Mouse (Mus musculus) gastrocnemius, adult 2 months (tissue): Measurements from ENCODE around the gene Elob. TPM values are rescaled to one million over a fixed set of nuclear protein-coding genes. Genes with fewer than 3 reads are reported as not detected.

Source experiments
- DNase-seq: peaks from one replicate; pipeline ENCODE4 v3.0.0; 2022
- H3K27ac ChIP-seq: fragments of 200-600 bp; 2 replicates; pipeline ENCODE4 v1.8.1; 2022; ENCODE audit warnings: mild to moderate bottlenecking
- H3K4me3 ChIP-seq: fragments of 200-600 bp; 2 replicates; pipeline ENCODE4 v1.8.1; 2022; ENCODE audit warnings: mild to moderate bottlenecking, moderate library complexity
- CTCF ChIP-seq: fragments of 200-600 bp; IDR thresholded peaks from 2 replicates; pipeline ENCODE4 v1.8.1; 2022; ENCODE audit warnings: antibody characterized with exemption, mild to moderate bottlenecking, moderate library complexity
- intact Hi-C: fragments of 180-260 bp; cut with DNase I; formaldehyde crosslinking; loops from one replicate; pipeline ENCODE4 v1.15.1; 2025
- total RNA-seq, 2 experiments: library from RNA; stranded (reverse); gene quantifications; 2 replicates each; pipeline ENCODE4 v1.2.3; 2021

Elob gene
- total RNA-seq, 2 experiments from 2014 or later: 296 to 351 TPM

DNA sequence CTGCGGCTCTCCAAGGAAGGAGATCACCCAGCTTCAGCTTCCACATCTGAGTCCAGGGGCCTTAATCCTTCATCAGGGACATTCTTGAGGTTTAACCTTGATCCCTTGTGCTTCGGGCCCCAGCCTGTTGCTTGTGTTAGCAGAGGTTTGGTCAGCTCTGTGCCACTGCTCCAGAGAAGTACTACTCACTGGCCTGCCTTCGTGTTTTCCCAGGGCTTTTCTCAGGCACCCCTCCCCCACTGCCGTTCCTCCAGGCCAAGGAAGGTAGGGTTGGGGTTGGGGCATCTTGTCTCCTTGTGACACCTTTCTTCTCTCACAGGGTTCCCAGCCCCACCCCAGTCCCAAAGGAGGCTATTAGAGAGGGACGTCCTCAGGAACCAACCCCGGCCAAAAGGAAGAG is 6.8 kb downstream of the Elob start:
- Histone ChIP-seq H3K27ac (no peak overlapping the region), H3K4me3 (no peak overlapping the region)
- no peak for TF ChIP-seq CTCF
- intact Hi-C loops: no loop called here
- DNase-seq: no peak

GRCm38 (mm10) chr17:23820731-23821130 is 8.2 kb downstream of the Elob start:
- no peak for DNase-seq
- Histone ChIP-seq H3K27ac (no peak overlapping the region), H3K4me3 (no peak overlapping the region)
- intact Hi-C loops: no loop called here
- TF ChIP-seq CTCF: no peak

- Histone ChIP-seq H3K4me3 (no peak overlapping the region), H3K27ac (no peak overlapping the region)
- no peak for TF ChIP-seq CTCF
- peak; percentile 27 for DNase-seq
- intact Hi-C loops: no loop called here
Observed at GRCm38 (mm10) chr17:23819235-23819634, 9.7 kb downstream of the Elob start.

GRCm38 (mm10) chr17:23818579-23818978 is 10.4 kb downstream of the Elob start:
- intact Hi-C loops: no loop called here
- no peak for TF ChIP-seq CTCF
- DNase-seq: no peak
- Histone ChIP-seq H3K4me3 (no peak overlapping the region), H3K27ac (no peak overlapping the region)

DNA sequence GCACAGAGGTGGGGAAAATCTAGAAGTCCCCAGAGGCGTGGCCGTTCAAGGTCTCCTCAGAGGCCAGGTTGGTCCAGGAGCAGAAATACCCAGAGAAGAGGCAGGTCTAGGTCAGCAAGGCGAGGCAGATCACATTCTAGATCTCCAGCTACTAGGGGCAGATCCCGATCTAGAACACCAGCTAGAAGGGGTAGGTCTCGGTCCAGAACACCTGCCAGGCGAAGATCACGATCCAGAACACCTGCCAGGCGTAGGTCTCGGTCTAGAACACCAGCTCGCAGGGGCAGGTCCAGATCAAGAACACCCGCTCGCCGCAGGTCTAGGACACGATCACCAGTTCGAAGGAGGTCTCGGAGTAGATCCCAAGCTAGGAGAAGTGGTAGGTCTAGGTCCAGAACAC is 13.3 kb downstream of the Elob start:
- intact Hi-C loops: no loop called here
- H3K4me3 ChIP-seq: no peak overlapping the region
- DNase-seq: no peak
- no peak overlapping the region for H3K27ac ChIP-seq
- no peak for TF ChIP-seq CTCF

DNA sequence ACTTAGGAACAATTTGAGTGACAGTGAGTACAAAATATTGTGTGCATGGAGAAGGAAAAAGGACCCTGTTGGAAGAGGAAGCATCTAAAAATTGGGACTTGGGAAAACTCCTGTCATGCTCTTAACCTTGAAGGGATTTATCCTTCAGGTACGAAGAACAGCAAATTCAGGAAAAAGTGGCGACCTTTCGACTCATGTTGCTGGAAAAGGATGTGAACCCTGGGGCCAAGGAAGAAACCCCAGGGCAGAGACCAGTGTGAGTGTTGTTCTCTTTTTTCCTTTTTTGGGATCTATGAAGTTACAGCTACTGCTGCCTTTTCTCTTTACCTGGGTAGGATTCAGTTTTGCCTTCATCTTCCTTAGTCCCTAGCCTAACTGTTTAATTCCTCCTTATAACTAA is 21.0 kb downstream of the Elob start:
- DNase-seq: no peak
- intact Hi-C loops: no loop called here
- Histone ChIP-seq H3K4me3 (no peak overlapping the region), H3K27ac (no peak overlapping the region)
- TF ChIP-seq CTCF: no peak

DNA sequence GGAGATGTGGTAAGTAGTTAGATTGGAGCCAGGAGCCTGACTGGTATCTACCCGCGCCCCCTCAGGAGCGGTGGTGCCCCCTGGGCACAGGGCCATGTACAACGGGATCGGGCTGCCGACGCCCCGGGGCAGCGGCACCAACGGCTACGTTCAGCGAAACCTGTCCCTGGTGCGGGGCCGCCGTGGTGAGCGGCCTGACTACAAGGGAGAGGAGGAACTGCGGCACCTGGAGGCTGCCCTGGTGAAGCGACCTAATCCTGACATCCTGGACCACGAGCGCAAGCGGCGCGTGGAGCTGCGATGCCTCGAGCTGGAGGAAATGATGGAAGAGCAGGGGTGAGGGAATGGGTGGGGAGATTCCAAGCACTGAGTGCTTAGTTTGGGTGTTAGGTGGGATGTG is 22.1 kb downstream of the Elob start:
- TF ChIP-seq CTCF: peak; percentile 40
- Histone ChIP-seq H3K27ac (peak overlapping the region; percentile 8; the same call in 1 of the 2 replicates), H3K4me3 (peak overlapping the region; percentile 53)
- no peak for DNase-seq
- intact Hi-C loops: no loop called here

GRCm38 (mm10) chr17:23804426-23805085 is 24.4 kb downstream of the Elob start:
- intact Hi-C loops: no loop called here
- no peak for TF ChIP-seq CTCF
- peak overlapping the region; percentile 99 for H3K27ac ChIP-seq
- peak overlapping the region; percentile 100 for H3K4me3 ChIP-seq
- no peak for DNase-seq

GRCm38 (mm10) chr17:23803366-23804041 is 25.4 kb downstream of the Elob start:
- DNase-seq: peak; percentile 88
- intact Hi-C loops: loop anchor here (2.0 kb wide), 2 partner anchors 25 to 33 kb away; partner anchors contain the start of genes Elob and Flywch1
- H3K27ac ChIP-seq: peak overlapping the region; percentile 99
- peak overlapping the region; percentile 100 for H3K4me3 ChIP-seq
- no peak for TF ChIP-seq CTCF

- Histone ChIP-seq H3K27ac (peak overlapping the region; percentile 99), H3K4me3 (peak overlapping the region; percentile 100)
- DNase-seq: peak; percentile 98
- TF ChIP-seq CTCF: no peak
- intact Hi-C loops: loop anchor here (2.0 kb wide), 2 partner anchors 26 to 32 kb away; partner anchors contain the start of genes Elob and Flywch1
Observed at GRCm38 (mm10) chr17:23802746-23803365, 26.1 kb downstream of the Elob start.

- no peak for DNase-seq
- Histone ChIP-seq H3K4me3 (no peak overlapping the region), H3K27ac (peak overlapping the region; percentile 99; the same call in 1 of the 2 replicates)
- no peak for TF ChIP-seq CTCF
- intact Hi-C loops: loop anchor here (2.0 kb wide), 2 partner anchors 27 to 31 kb away; partner anchors contain the start of genes Elob and Flywch1
Observed at GRCm38 (mm10) chr17:23801627-23802026, 27.3 kb downstream of the Elob start.

- H3K27ac ChIP-seq: no peak overlapping the region
- no peak for DNase-seq
- TF ChIP-seq CTCF: no peak
- H3K4me3 ChIP-seq: no peak overlapping the region
- intact Hi-C loops: no loop called here
Observed at GRCm38 (mm10) chr17:23797316-23797715, 31.6 kb downstream of the Elob start.

DNA sequence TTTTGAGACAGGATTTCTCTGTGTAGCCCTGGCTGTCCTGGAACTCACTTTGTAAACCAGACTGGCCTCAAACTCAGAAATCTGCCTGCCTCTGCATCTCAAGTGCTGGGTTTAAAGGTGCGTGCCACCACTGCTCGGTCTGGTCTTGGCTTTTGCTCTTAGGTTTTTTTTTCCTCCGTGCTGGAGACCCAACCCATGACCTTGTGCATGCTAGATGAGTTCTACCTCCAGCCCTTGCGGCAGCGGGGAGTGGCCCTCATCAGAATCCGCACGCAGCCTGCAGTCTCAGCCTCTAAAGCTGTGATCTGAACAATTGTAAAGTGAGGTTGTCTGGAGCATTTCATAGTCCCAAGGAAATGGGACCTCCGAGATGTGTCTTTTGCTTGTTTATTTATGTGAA is 33.6 kb downstream of the Elob start:
- intact Hi-C loops: no loop called here
- Histone ChIP-seq H3K4me3 (no peak overlapping the region), H3K27ac (no peak overlapping the region)
- no peak for TF ChIP-seq CTCF
- no peak for DNase-seq
